Mouse (Mus musculus): ENCODE data around the gene Lst1. TPM values are rescaled to one million over a fixed set of nuclear protein-coding genes. Genes with fewer than 3 reads are reported as not detected.

The Lst1 gene
- polyA plus RNA-seq, 1 experiment from 2014 or later: 9.9 TPM

GRCm38 (mm10) chr17:35226561-35227046, 38.4 kb upstream of the Lst1 start:
- Histone ChIP-seq H3K27me3 (no peaks in the 10 kb centered on the region), H3K9me3 (no peaks in the 10 kb centered on the region), H3K36me3 (peaks cover 55% of the 10 kb centered on the region), H3K4me2 (replicated peaks) (no peak overlapping the region), H3K4me1 (0 out of 2 replicates have a peak, but pooled peaks cover under 1% of the 10 kb centered on the region), H3K27ac (replicated peaks) (no peak overlapping the region), H3K4me3 (no peak overlapping the region), H3K9ac (replicated peaks) (no peak overlapping the region)
- 89% methylated on average over 14 of the region's 14 CpGs for WGBS
- ATAC-seq (ENCODE audit: low FRiP score, low read depth): no peak

- WGBS: 94% methylated on average over 5 of the region's 5 CpGs
- Histone ChIP-seq H3K27ac (replicated peaks) (no peak overlapping the region), H3K9me3 (no peaks in the 10 kb centered on the region), H3K9ac (replicated peaks) (no peak overlapping the region), H3K36me3 (peaks cover 54% of the 10 kb centered on the region), H3K4me3 (no peak overlapping the region), H3K27me3 (no peaks in the 10 kb centered on the region), H3K4me1 (no peaks in the 10 kb centered on the region), H3K4me2 (replicated peaks) (no peak overlapping the region)
- no peak for ATAC-seq (ENCODE audit: low FRiP score, low read depth)
Measured at GRCm38 (mm10) chr17:35225456-35225855, 37.2 kb upstream of the Lst1 start.

DNA sequence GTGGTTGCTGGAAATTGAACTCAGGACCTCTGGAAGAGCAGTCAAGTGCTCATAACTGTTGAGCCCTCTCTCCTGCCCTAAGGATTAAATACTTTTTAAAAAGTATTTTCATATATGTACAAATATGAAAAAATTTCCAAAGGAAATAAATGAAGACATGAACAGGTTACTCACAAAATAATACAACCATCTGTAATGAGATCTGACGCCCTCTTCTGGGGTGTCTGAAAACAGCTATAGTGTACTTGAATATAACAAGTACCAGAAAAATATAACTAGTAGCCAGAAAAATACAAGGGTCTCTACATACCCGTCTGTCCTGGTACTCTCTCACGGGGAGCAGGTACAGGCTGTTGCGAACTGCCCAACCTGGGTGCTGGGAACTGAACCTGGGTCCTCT, 36.4 kb upstream of the Lst1 start:
- Histone ChIP-seq H3K4me1 (no peaks in the 10 kb centered on the region), H3K4me2 (replicated peaks) (no peak overlapping the region), H3K36me3 (peaks cover 56% of the 10 kb centered on the region), H3K27me3 (no peaks in the 10 kb centered on the region), H3K9me3 (no peaks in the 10 kb centered on the region), H3K9ac (replicated peaks) (no peak overlapping the region), H3K4me3 (no peak overlapping the region), H3K27ac (replicated peaks) (no peak overlapping the region)
- WGBS: 95% methylated on average over 4 of the region's 4 CpGs
- ATAC-seq (ENCODE audit: low FRiP score, low read depth): no peak

GRCm38 (mm10) chr17:35222299-35222698, 34.1 kb upstream of the Lst1 start:
- no peaks in the 10 kb centered on the region for H3K9me3 ChIP-seq
- H3K27me3 ChIP-seq: no peaks in the 10 kb centered on the region
- H3K4me3 ChIP-seq: no peak overlapping the region
- no peak overlapping the region for H3K9ac ChIP-seq (replicated peaks)
- H3K27ac ChIP-seq (replicated peaks): no peak overlapping the region
- H3K4me2 ChIP-seq (replicated peaks): no peak overlapping the region
- no peak for ATAC-seq (ENCODE audit: low FRiP score, low read depth)
- no peaks in the 10 kb centered on the region for H3K4me1 ChIP-seq
- 82% methylated on average over 6 of the region's 6 CpGs for WGBS
- peaks cover 43% of the 10 kb centered on the region for H3K36me3 ChIP-seq

- Histone ChIP-seq H3K4me3 (no peak within 1 kb of the TSS), H3K27me3 (no peaks in the 10 kb centered on the region), H3K36me3 (peaks cover 35% of the 10 kb centered on the region), H3K9ac (replicated peaks) (no peak within 1 kb of the TSS), H3K9me3 (no peaks in the 10 kb centered on the region), H3K4me2 (replicated peaks) (no peak within 1 kb of the TSS), H3K4me1 (no peaks in the 10 kb centered on the region), H3K27ac (replicated peaks) (peak within 1 kb of the TSS; percentile 7; the same call in 1 of the 2 replicates)
- no peak for ATAC-seq (ENCODE audit: low FRiP score, low read depth)
- 77% methylated on average over 28 of the region's 28 CpGs for WGBS
Measured at GRCm38 (mm10) chr17:35220156-35220952, 32.1 kb upstream of the Lst1 start, which contains the start of gene Gm16181. Gene Gm16181, plus strand, starts transcription at chr17:35220834.

DNA sequence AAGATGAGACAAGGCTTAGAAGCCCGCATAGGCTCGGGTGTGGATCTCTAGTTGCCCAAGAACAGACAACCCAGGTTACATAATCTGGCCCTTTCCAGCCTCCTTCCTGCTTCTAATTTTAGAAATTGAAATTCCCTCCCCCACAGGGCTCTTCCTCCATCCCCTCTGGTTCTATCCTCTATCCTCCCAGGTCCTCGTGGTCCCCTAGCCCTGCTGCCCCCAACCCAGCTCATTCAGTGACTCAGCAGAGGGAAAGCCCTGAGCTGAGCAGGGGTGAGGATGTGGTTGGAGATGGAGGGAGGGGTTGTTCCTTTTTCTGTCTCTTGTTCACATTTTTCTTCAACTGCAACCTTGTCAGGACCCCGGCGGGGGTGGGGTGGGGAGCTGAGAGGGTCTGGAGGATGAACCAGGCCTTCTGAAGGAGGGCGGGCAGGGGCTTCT, 31.4 kb upstream of the Lst1 start:
- no peaks in the 10 kb centered on the region for H3K4me1 ChIP-seq
- no peaks in the 10 kb centered on the region for H3K27me3 ChIP-seq
- H3K4me2 ChIP-seq (replicated peaks): no peak overlapping the region
- no peak overlapping the region for H3K9ac ChIP-seq (replicated peaks)
- no peak overlapping the region for H3K4me3 ChIP-seq
- H3K36me3 ChIP-seq: peaks cover 30% of the 10 kb centered on the region
- no peak for ATAC-seq (ENCODE audit: low FRiP score, low read depth)
- H3K9me3 ChIP-seq: no peaks in the 10 kb centered on the region
- H3K27ac ChIP-seq (replicated peaks): no peak overlapping the region
- 89% methylated on average over 6 of the region's 6 CpGs for WGBS

GRCm38 (mm10) chr17:35218516-35219193, 30.4 kb upstream of the Lst1 start:
- no peaks in the 10 kb centered on the region for H3K4me1 ChIP-seq
- no peaks in the 10 kb centered on the region for H3K9me3 ChIP-seq
- no peak overlapping the region for H3K9ac ChIP-seq (replicated peaks)
- no peak overlapping the region for H3K27ac ChIP-seq (replicated peaks)
- no peak overlapping the region for H3K4me3 ChIP-seq
- 85% methylated on average over 18 of the region's 18 CpGs for WGBS
- H3K36me3 ChIP-seq: peaks cover 27% of the 10 kb centered on the region
- no peaks in the 10 kb centered on the region for H3K27me3 ChIP-seq
- no peak overlapping the region for H3K4me2 ChIP-seq (replicated peaks)
- ATAC-seq (ENCODE audit: low FRiP score, low read depth): no peak

- Histone ChIP-seq H3K27me3 (no peaks in the 10 kb centered on the region), H3K4me1 (no peaks in the 10 kb centered on the region), H3K4me3 (no peak overlapping the region), H3K27ac (replicated peaks) (no peak overlapping the region), H3K9ac (replicated peaks) (no peak overlapping the region), H3K9me3 (no peaks in the 10 kb centered on the region), H3K4me2 (replicated peaks) (no peak overlapping the region), H3K36me3 (no peaks in the 10 kb centered on the region)
- WGBS: 90% methylated on average over 5 of the region's 5 CpGs
- ATAC-seq (ENCODE audit: low FRiP score, low read depth): no peak
Measured at GRCm38 (mm10) chr17:35213071-35213470, 24.8 kb upstream of the Lst1 start.

DNA sequence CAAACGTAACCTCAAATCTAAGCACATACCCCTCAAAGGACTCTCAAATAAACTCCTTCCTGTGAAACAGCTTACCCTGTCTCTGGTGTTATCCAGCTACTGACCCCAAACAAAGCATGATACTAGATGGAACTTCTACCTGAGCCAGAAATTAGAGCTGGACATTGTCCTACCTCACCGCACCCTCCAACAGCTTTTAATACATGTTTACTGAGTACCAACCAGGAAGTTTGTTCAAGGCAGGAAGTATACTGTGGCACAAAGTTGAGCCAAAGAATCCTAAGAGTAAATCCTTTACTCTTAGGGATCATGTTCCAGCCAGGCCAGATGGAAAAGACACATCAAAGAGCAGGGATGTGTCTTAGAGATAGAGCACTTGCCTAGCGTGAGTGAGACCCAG, 22.4 kb upstream of the Lst1 start:
- Histone ChIP-seq H3K9ac (replicated peaks) (no peak overlapping the region), H3K27ac (replicated peaks) (no peak overlapping the region), H3K9me3 (no peaks in the 10 kb centered on the region), H3K4me1 (no peaks in the 10 kb centered on the region), H3K4me3 (no peak overlapping the region), H3K4me2 (replicated peaks) (no peak overlapping the region), H3K27me3 (no peaks in the 10 kb centered on the region), H3K36me3 (no peaks in the 10 kb centered on the region)
- WGBS: 81% methylated on average over 3 of the region's 3 CpGs
- ATAC-seq (ENCODE audit: low FRiP score, low read depth): no peak

GRCm38 (mm10) chr17:35209785-35210535, 21.7 kb upstream of the Lst1 start:
- H3K27me3 ChIP-seq: peaks cover 5% of the 10 kb centered on the region; the same call in 1 of the 2 replicates
- H3K4me3 ChIP-seq: no peak overlapping the region
- 0 out of 2 replicates have a peak, but pooled peaks cover 2% of the 10 kb centered on the region for H3K4me1 ChIP-seq
- ATAC-seq (ENCODE audit: low FRiP score, low read depth): no peak
- H3K36me3 ChIP-seq: no peaks in the 10 kb centered on the region
- no peak overlapping the region for H3K4me2 ChIP-seq (replicated peaks)
- WGBS: 68% methylated on average over 12 of the region's 12 CpGs
- no peak overlapping the region for H3K9ac ChIP-seq (replicated peaks)
- H3K27ac ChIP-seq (replicated peaks): no peak overlapping the region
- no peaks in the 10 kb centered on the region for H3K9me3 ChIP-seq

DNA sequence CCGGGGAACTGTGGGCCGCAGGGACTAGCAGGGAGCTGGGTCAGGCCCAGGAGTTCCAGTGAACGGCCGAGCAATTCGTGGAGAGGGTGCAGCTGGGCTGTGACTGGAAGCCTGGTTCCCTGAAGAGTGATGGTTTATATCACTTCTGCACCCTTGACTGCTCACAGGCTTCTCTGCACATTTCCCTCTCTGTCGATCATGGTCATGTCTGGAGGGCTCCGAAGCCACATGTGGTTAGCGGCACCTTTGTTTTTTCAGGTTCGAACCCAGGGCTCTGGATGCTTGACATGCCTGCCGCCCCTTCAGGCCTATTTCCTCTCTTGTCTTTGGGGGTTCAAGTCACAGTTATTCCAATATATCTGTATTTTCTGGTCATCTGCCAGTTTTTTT, 17.1 kb upstream of the Lst1 start:
- no peak overlapping the region for H3K9ac ChIP-seq (replicated peaks)
- no peak overlapping the region for H3K4me3 ChIP-seq
- H3K4me2 ChIP-seq (replicated peaks): no peak overlapping the region
- no peak overlapping the region for H3K27ac ChIP-seq (replicated peaks)
- 0 out of 2 replicates have a peak, but pooled peaks cover 2% of the 10 kb centered on the region for H3K4me1 ChIP-seq
- no peaks in the 10 kb centered on the region for H3K9me3 ChIP-seq
- ATAC-seq (ENCODE audit: low FRiP score, low read depth): no peak
- H3K27me3 ChIP-seq: peaks cover 50% of the 10 kb centered on the region
- WGBS: 70% methylated on average over 10 of the region's 10 CpGs
- H3K36me3 ChIP-seq: no peaks in the 10 kb centered on the region
